Mouse (Mus musculus): ENCODE results near the gene Htra1. TPM values are rescaled to one million over a fixed set of nuclear protein-coding genes. Genes with fewer than 3 reads are reported as not detected.

Gene Htra1
- polyA plus RNA-seq, 1 experiment from 2014 or later = 12.7 TPM

GRCm38 (mm10) chr7:130989371-130989770, 53.5 kb downstream of the Htra1 start:
- H3K27ac ChIP-seq (replicated peaks; ENCODE audit: low read depth, low read length) = no peak overlapping the region
- H3K36me3 ChIP-seq (ENCODE audit: control insufficient read depth, insufficient read depth, low read length) = no peaks in the 10 kb centered on the region
- no peaks in the 10 kb centered on the region for H3K9me3 ChIP-seq (ENCODE audit: control insufficient read depth, low read length)
- no peak overlapping the region for H3K9ac ChIP-seq (replicated peaks; ENCODE audit: low read length)
- 52% methylated on average over 3 of the region's 3 CpGs for WGBS
- no peaks in the 10 kb centered on the region for H3K4me1 ChIP-seq (ENCODE audit: control insufficient read depth, insufficient read depth, low read length)
- no peaks in the 10 kb centered on the region for H3K27me3 ChIP-seq (ENCODE audit: control insufficient read depth, insufficient read depth, low read length)
- ATAC-seq (ENCODE audit: low FRiP score, low TSS enrichment) (no peak), DNase-seq (no peak)
- no peak overlapping the region for H3K4me3 ChIP-seq (replicated peaks; ENCODE audit: low read depth, low read length)
- no peak overlapping the region for H3K4me2 ChIP-seq (ENCODE audit: low read length)

- Histone ChIP-seq H3K27me3 (ENCODE audit: control insufficient read depth, insufficient read depth, low read length) (no peaks in the 10 kb centered on the region), H3K4me2 (ENCODE audit: low read length) (no peak overlapping the region), H3K27ac (replicated peaks; ENCODE audit: low read depth, low read length) (no peak overlapping the region), H3K36me3 (ENCODE audit: control insufficient read depth, insufficient read depth, low read length) (no peaks in the 10 kb centered on the region), H3K4me1 (ENCODE audit: control insufficient read depth, insufficient read depth, low read length) (no peaks in the 10 kb centered on the region), H3K9me3 (ENCODE audit: control insufficient read depth, low read length) (no peaks in the 10 kb centered on the region), H3K9ac (replicated peaks; ENCODE audit: low read length) (no peak overlapping the region), H3K4me3 (replicated peaks; ENCODE audit: low read depth, low read length) (no peak overlapping the region)
- 88% methylated on average over 13 of the region's 13 CpGs for WGBS
- ATAC-seq (ENCODE audit: low FRiP score, low TSS enrichment) (no peak), DNase-seq (no peak)
Measured at GRCm38 (mm10) chr7:130991174-130991789, 55.4 kb downstream of the Htra1 start.

- Histone ChIP-seq H3K4me1 (ENCODE audit: control insufficient read depth, insufficient read depth, low read length) (no peaks in the 10 kb centered on the region), H3K36me3 (ENCODE audit: control insufficient read depth, insufficient read depth, low read length) (no peaks in the 10 kb centered on the region), H3K4me3 (replicated peaks; ENCODE audit: low read depth, low read length) (no peak overlapping the region), H3K27ac (replicated peaks; ENCODE audit: low read depth, low read length) (no peak overlapping the region), H3K9me3 (ENCODE audit: control insufficient read depth, low read length) (no peaks in the 10 kb centered on the region), H3K9ac (replicated peaks; ENCODE audit: low read length) (no peak overlapping the region), H3K27me3 (ENCODE audit: control insufficient read depth, insufficient read depth, low read length) (no peaks in the 10 kb centered on the region), H3K4me2 (ENCODE audit: low read length) (no peak overlapping the region)
- WGBS = 54% methylated on average over 8 of the region's 8 CpGs
- DNase-seq = peak; percentile 68
- no peak for ATAC-seq (ENCODE audit: low FRiP score, low TSS enrichment)
Measured at GRCm38 (mm10) chr7:130993907-130994306, 58.0 kb downstream of the Htra1 start.

- Histone ChIP-seq H3K4me2 (ENCODE audit: low read length) (no peak overlapping the region), H3K27ac (replicated peaks; ENCODE audit: low read depth, low read length) (no peak overlapping the region), H3K36me3 (ENCODE audit: control insufficient read depth, insufficient read depth, low read length) (no peaks in the 10 kb centered on the region), H3K9me3 (ENCODE audit: control insufficient read depth, low read length) (peaks cover 4% of the 10 kb centered on the region; the same call in 1 of the 2 replicates), H3K9ac (replicated peaks; ENCODE audit: low read length) (no peak overlapping the region), H3K4me1 (ENCODE audit: control insufficient read depth, insufficient read depth, low read length) (no peaks in the 10 kb centered on the region), H3K4me3 (replicated peaks; ENCODE audit: low read depth, low read length) (no peak overlapping the region), H3K27me3 (ENCODE audit: control insufficient read depth, insufficient read depth, low read length) (no peaks in the 10 kb centered on the region)
- ATAC-seq (ENCODE audit: low FRiP score, low TSS enrichment) = no peak
- WGBS = 90% methylated on average over 12 of the region's 12 CpGs
- DNase-seq = no peak
Measured at GRCm38 (mm10) chr7:131001976-131002726, 66.2 kb downstream of the Htra1 start.

GRCm38 (mm10) chr7:131004071-131004470, 68.2 kb downstream of the Htra1 start:
- no peak overlapping the region for H3K27ac ChIP-seq (replicated peaks; ENCODE audit: low read depth, low read length)
- no peak overlapping the region for H3K4me2 ChIP-seq (ENCODE audit: low read length)
- ATAC-seq (ENCODE audit: low FRiP score, low TSS enrichment) (no peak), DNase-seq (no peak)
- WGBS = 86% methylated on average over 5 of the region's 5 CpGs
- H3K9me3 ChIP-seq (ENCODE audit: control insufficient read depth, low read length) = peaks cover 4% of the 10 kb centered on the region; the same call in 1 of the 2 replicates
- no peaks in the 10 kb centered on the region for H3K36me3 ChIP-seq (ENCODE audit: control insufficient read depth, insufficient read depth, low read length)
- H3K9ac ChIP-seq (replicated peaks; ENCODE audit: low read length) = no peak overlapping the region
- H3K4me1 ChIP-seq (ENCODE audit: control insufficient read depth, insufficient read depth, low read length) = no peaks in the 10 kb centered on the region
- no peak overlapping the region for H3K4me3 ChIP-seq (replicated peaks; ENCODE audit: low read depth, low read length)
- H3K27me3 ChIP-seq (ENCODE audit: control insufficient read depth, insufficient read depth, low read length) = no peaks in the 10 kb centered on the region

- Histone ChIP-seq H3K9me3 (ENCODE audit: control insufficient read depth, low read length) (peaks cover 4% of the 10 kb centered on the region; the same call in 1 of the 2 replicates), H3K4me2 (ENCODE audit: low read length) (no peak overlapping the region)
- 100% methylated on average over 2 of the region's 2 CpGs for whole genome bisulfite sequencing
Measured at GRCm38 (mm10) chr7:131007221-131007620, 71.3 kb downstream of the Htra1 start.

GRCm38 (mm10) chr7:131009178-131009577, 73.3 kb downstream of the Htra1 start:
- no peaks in the 10 kb centered on the region for H3K36me3 ChIP-seq (ENCODE audit: control insufficient read depth, insufficient read depth, low read length)
- no peak overlapping the region for H3K4me2 ChIP-seq (ENCODE audit: low read length)
- ATAC-seq (ENCODE audit: low FRiP score, low TSS enrichment) (no peak), DNase-seq (no peak)
- 88% methylated on average over 5 of the region's 5 CpGs for WGBS
- H3K27me3 ChIP-seq (ENCODE audit: control insufficient read depth, insufficient read depth, low read length) = no peaks in the 10 kb centered on the region
- H3K4me1 ChIP-seq (ENCODE audit: control insufficient read depth, insufficient read depth, low read length) = no peaks in the 10 kb centered on the region
- H3K27ac ChIP-seq (replicated peaks; ENCODE audit: low read depth, low read length) = no peak overlapping the region
- H3K9ac ChIP-seq (replicated peaks; ENCODE audit: low read length) = no peak overlapping the region
- H3K9me3 ChIP-seq (ENCODE audit: control insufficient read depth, low read length) = peaks cover 4% of the 10 kb centered on the region; the same call in 1 of the 2 replicates
- no peak overlapping the region for H3K4me3 ChIP-seq (replicated peaks; ENCODE audit: low read depth, low read length)

More at GRCm38 (mm10) chr7:131007221-131007620, 71.3 kb downstream of the Htra1 start:
- Histone ChIP-seq H3K36me3 (ENCODE audit: control insufficient read depth, insufficient read depth, low read length) (no peaks in the 10 kb centered on the region), H3K27ac (replicated peaks; ENCODE audit: low read depth, low read length) (no peak overlapping the region), H3K27me3 (ENCODE audit: control insufficient read depth, insufficient read depth, low read length) (no peaks in the 10 kb centered on the region), H3K9ac (replicated peaks; ENCODE audit: low read length) (no peak overlapping the region), H3K4me3 (replicated peaks; ENCODE audit: low read depth, low read length) (no peak overlapping the region), H3K4me1 (ENCODE audit: control insufficient read depth, insufficient read depth, low read length) (no peaks in the 10 kb centered on the region)
- ATAC-seq (ENCODE audit: low FRiP score, low TSS enrichment) = no peak
- no peak for DNase-seq

- Histone ChIP-seq H3K4me3 (replicated peaks; ENCODE audit: low read depth, low read length) (no peak overlapping the region), H3K27me3 (ENCODE audit: control insufficient read depth, insufficient read depth, low read length) (no peaks in the 10 kb centered on the region), H3K4me1 (ENCODE audit: control insufficient read depth, insufficient read depth, low read length) (no peaks in the 10 kb centered on the region), H3K4me2 (ENCODE audit: low read length) (no peak overlapping the region), H3K27ac (replicated peaks; ENCODE audit: low read depth, low read length) (no peak overlapping the region), H3K9me3 (ENCODE audit: control insufficient read depth, low read length) (no peaks in the 10 kb centered on the region), H3K9ac (replicated peaks; ENCODE audit: low read length) (no peak overlapping the region), H3K36me3 (ENCODE audit: control insufficient read depth, insufficient read depth, low read length) (no peaks in the 10 kb centered on the region)
- no peak for DNase-seq
- WGBS = 98% methylated on average over 1 of the region's 1 CpGs
- no peak for ATAC-seq (ENCODE audit: low FRiP score, low TSS enrichment)
Measured at GRCm38 (mm10) chr7:131011901-131012300, 76.0 kb downstream of the Htra1 start.

GRCm38 (mm10) chr7:131019181-131019580, 83.3 kb downstream of the Htra1 start:
- no peak overlapping the region for H3K9ac ChIP-seq (replicated peaks; ENCODE audit: low read length)
- WGBS = 89% methylated on average over 2 of the region's 2 CpGs
- ATAC-seq (ENCODE audit: low FRiP score, low TSS enrichment) (no peak), DNase-seq (no peak)
- H3K4me3 ChIP-seq (replicated peaks; ENCODE audit: low read depth, low read length) = no peak overlapping the region
- H3K27ac ChIP-seq (replicated peaks; ENCODE audit: low read depth, low read length) = no peak overlapping the region
- no peaks in the 10 kb centered on the region for H3K27me3 ChIP-seq (ENCODE audit: control insufficient read depth, insufficient read depth, low read length)
- H3K4me2 ChIP-seq (ENCODE audit: low read length) = no peak overlapping the region
- no peaks in the 10 kb centered on the region for H3K36me3 ChIP-seq (ENCODE audit: control insufficient read depth, insufficient read depth, low read length)
- H3K9me3 ChIP-seq (ENCODE audit: control insufficient read depth, low read length) = no peaks in the 10 kb centered on the region
- no peaks in the 10 kb centered on the region for H3K4me1 ChIP-seq (ENCODE audit: control insufficient read depth, insufficient read depth, low read length)
